Mouse (Mus musculus) embryonic facial prominence, embryonic 14.5 days (tissue): ENCODE measurements around the gene Aldh3b3. TPM values are rescaled to one million over a fixed set of nuclear protein-coding genes. Genes with fewer than 3 reads are reported as not detected.

Source experiments
- polyA plus RNA-seq: library from polyadenylated mRNA; unstranded; fragments of >200 nt; fragmentation: Nextera tagmentation; extraction: Ambion mirVana; gene quantifications from 2 replicates; pipeline ENCODE4 v1.2.1, GENCODE M21; 2014

Aldh3b3 gene
- polyA plus RNA-seq, 1 experiment from 2014 or later = 0.18 TPM

Other genes starting within 250 kb of the Aldh3b3 start
- 25.6 and 26.3 TPM in 2 replicates for gene Kmt5b, start 191.2 kb upstream of the Aldh3b3 start, polyA plus RNA-seq
- gene Chka, start 106.9 kb upstream of the Aldh3b3 start, polyA plus RNA-seq = 31.3 and 32.9 TPM in 2 replicates
- gene Tcirg1, start 51.5 kb upstream of the Aldh3b3 start, polyA plus RNA-seq = 33.6 and 36.5 TPM in 2 replicates
- gene Ndufs8, start 45.9 kb upstream of the Aldh3b3 start, polyA plus RNA-seq = 297 and 302 TPM in 2 replicates
- 4.6 and 4.8 TPM in 2 replicates for gene Aldh3b1, start 28.8 kb upstream of the Aldh3b3 start, polyA plus RNA-seq
- gene Unc93b1, start 23.5 kb upstream of the Aldh3b3 start, polyA plus RNA-seq = 21.3 and 24.5 TPM in 2 replicates
- gene Aldh3b2, start 13.7 kb downstream of the Aldh3b3 start, polyA plus RNA-seq = 9.2 and 11.8 TPM in 2 replicates
- gene Acy3, start 27.9 kb downstream of the Aldh3b3 start, polyA plus RNA-seq = 8.2 and 8.5 TPM in 2 replicates
- gene Tbx10, start 34.1 kb downstream of the Aldh3b3 start, polyA plus RNA-seq = 0.10 TPM in 1 of 2 replicates, not detected in the other
- 25.8 and 29.5 TPM in 2 replicates for gene Nudt8, start 41.9 kb downstream of the Aldh3b3 start, polyA plus RNA-seq
- 1.4 and 1.6 TPM in 2 replicates for gene Gm49405, start 42.0 kb downstream of the Aldh3b3 start, polyA plus RNA-seq
- 2.5 and 3.4 TPM in 2 replicates for gene Doc2g, start 44.7 kb downstream of the Aldh3b3 start, polyA plus RNA-seq
- 188 and 199 TPM in 2 replicates for gene Ndufv1, start 54.2 kb downstream of the Aldh3b3 start, polyA plus RNA-seq
- 483 and 496 TPM in 2 replicates for gene Gstp1, start 79.3 kb downstream of the Aldh3b3 start, polyA plus RNA-seq
- gene Gstp2, start 87.4 kb downstream of the Aldh3b3 start, polyA plus RNA-seq = 1.2 and 4.5 TPM in 2 replicates
- 0.35 TPM in 1 of 2 replicates, not detected in the other for gene Gstp3, start 100.9 kb downstream of the Aldh3b3 start, polyA plus RNA-seq
- gene Cabp2, start 122.9 kb downstream of the Aldh3b3 start, polyA plus RNA-seq = not detected in 2 replicates
- 66.1 and 68.6 TPM in 2 replicates for gene Cdk2ap2, start 138.5 kb downstream of the Aldh3b3 start, polyA plus RNA-seq
- 5.6 and 6.6 TPM in 2 replicates for gene Pitpnm1, start 141.4 kb downstream of the Aldh3b3 start, polyA plus RNA-seq
- gene Aip, start 167.2 kb downstream of the Aldh3b3 start, polyA plus RNA-seq = 81.9 and 88.6 TPM in 2 replicates
- 0.08 TPM in 1 of 2 replicates, not detected in the other for gene Gpr152, start 181.1 kb downstream of the Aldh3b3 start, polyA plus RNA-seq
- gene Cabp4, start 185.4 kb downstream of the Aldh3b3 start, polyA plus RNA-seq = 0.12 TPM in 1 of 2 replicates, not detected in the other
- gene Coro1b, start 190.0 kb downstream of the Aldh3b3 start, polyA plus RNA-seq = 139 and 162 TPM in 2 replicates
- gene Ptprcap, start 195.0 kb downstream of the Aldh3b3 start, polyA plus RNA-seq = 5.1 and 6.7 TPM in 2 replicates
- 34.1 and 43.2 TPM in 2 replicates for gene Rps6kb2, start 204.7 kb downstream of the Aldh3b3 start, polyA plus RNA-seq
- gene Carns1, start 216.8 kb downstream of the Aldh3b3 start, polyA plus RNA-seq = 4.3 and 5.3 TPM in 2 replicates
- gene Tbc1d10c, start 232.6 kb downstream of the Aldh3b3 start, polyA plus RNA-seq = 3.6 and 3.8 TPM in 2 replicates
- gene Ppp1ca, start 233.4 kb downstream of the Aldh3b3 start, polyA plus RNA-seq = 744 and 800 TPM in 2 replicates
- 28.9 and 32.4 TPM in 2 replicates for gene Rad9a, start 243.0 kb downstream of the Aldh3b3 start, polyA plus RNA-seq